ENCODE assay signal across 9 mouse cellular contexts in the genomic region with DNA sequence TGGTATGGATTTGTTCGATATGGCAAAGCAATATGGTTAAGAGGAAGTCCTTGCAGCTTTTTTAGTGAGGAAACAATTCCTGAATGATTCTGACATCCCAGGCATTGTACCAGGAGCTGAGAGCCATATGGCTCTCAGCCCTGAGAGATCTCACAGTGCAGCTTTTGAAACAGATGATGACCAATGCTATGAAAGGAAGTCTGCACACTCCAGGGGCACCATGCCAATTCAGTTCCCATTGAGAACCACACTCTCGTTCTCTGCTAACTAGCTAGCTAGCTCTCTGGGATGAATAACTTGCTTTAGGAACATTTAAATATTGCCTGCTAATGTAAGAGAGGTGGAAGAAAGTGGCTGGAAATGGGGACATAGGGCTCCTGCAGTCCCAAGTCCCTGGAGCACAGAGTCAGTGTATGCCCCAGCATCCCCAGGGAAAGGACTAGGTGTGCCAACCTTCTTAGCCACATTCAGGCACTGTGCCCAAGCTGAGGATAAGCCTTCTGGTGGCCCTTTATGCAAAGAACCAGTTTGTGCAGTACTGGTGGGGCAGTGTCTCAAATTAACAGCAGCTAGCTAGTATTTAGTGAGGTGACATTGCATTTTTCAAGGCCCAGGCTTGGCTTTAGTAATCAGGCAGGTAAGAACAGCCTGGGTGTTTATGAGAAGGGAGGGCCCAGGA.
DNase-seq lines count a peak whose midpoint lies in the region; ATAC-seq lines count a peak whose summit lies in the region.
"Had no signal": no experiment of that assay in that cellular context is flagged by ENCODE, and none has a peak within 500 bp of the region (broad histone marks: within the 10 kb centered on the region; RNA-seq: fewer than 3 reads in every experiment).

No protein-coding gene starts in this region.

- no peaks in the 10 kb centered on the region for H3K36me3 ChIP-seq in intestine, embryonic 16.5 days (ENCODE audit: control insufficient read depth, insufficient read depth, low read length)
- no peaks in the 10 kb centered on the region for H3K36me3 ChIP-seq in neural tube, embryonic 15.5 days
- H3K36me3 ChIP-seq: limb, embryonic 13.5 days had no signal

- 69% methylated on average over 2 of the region's 2 CpGs for WGBS in intestine, embryonic 16.5 days
- WGBS in neural tube, embryonic 15.5 days, result 71% methylated on average over 2 of the region's 2 CpGs

- H3K9me3 ChIP-seq in intestine, embryonic 16.5 days (ENCODE audit: control insufficient read depth, low read length), result no peaks in the 10 kb centered on the region
- H3K9me3 ChIP-seq in neural tube, embryonic 15.5 days (replicated peaks), result no peaks in the 10 kb centered on the region
- H3K9me3 ChIP-seq: limb, embryonic 13.5 days had no signal

- no peak overlapping the region for H3K4me2 ChIP-seq in intestine, embryonic 16.5 days (ENCODE audit: low read depth, low read length)
- H3K4me2 ChIP-seq in neural tube, embryonic 15.5 days, result no peak overlapping the region
- H3K4me2 ChIP-seq: limb, embryonic 13.5 days had no signal

- no peaks in the 10 kb centered on the region for H3K4me1 ChIP-seq in intestine, embryonic 16.5 days (ENCODE audit: control insufficient read depth, insufficient read depth, low read length)
- no peaks in the 10 kb centered on the region; the same call in 1 of the 2 replicates for H3K4me1 ChIP-seq in neural tube, embryonic 15.5 days
- H3K4me1 ChIP-seq: limb, embryonic 13.5 days had no signal

- DNase-seq in kidney, adult 18-20 months, result peak; percentile 29
- no peak for DNase-seq in kidney, postnatal 4 days
- DNase-seq in cerebellum, adult 8-10 months, result peak; percentile 92
- peak; percentile 88 for DNase-seq in gonadal fat pad, adult 2 months (ENCODE audit: low read depth)
- DNase-seq in lung, postnatal 25 days (ENCODE audit: low spot score), result peak; percentile 49
- no peak for DNase-seq in embryo, embryonic 9.5 days (ENCODE audit: extremely low spot score)

- H3K27ac ChIP-seq in intestine, embryonic 16.5 days (ENCODE audit: low read length), result no peak overlapping the region
- no peak overlapping the region for H3K27ac ChIP-seq in neural tube, embryonic 15.5 days (replicated peaks)
- H3K27ac ChIP-seq: limb, embryonic 13.5 days had no signal

- no peak overlapping the region for H3K4me3 ChIP-seq in intestine, embryonic 16.5 days (ENCODE audit: low read length)
- no peak overlapping the region for H3K4me3 ChIP-seq in neural tube, embryonic 15.5 days (replicated peaks)
- H3K4me3 ChIP-seq: limb, embryonic 13.5 days had no signal

- H3K9ac ChIP-seq in intestine, embryonic 16.5 days (ENCODE audit: low read depth, low read length), result no peak overlapping the region
- H3K9ac ChIP-seq in neural tube, embryonic 15.5 days (replicated peaks), result no peak overlapping the region
- H3K9ac ChIP-seq: limb, embryonic 13.5 days had no signal

- H3K27me3 ChIP-seq in intestine, embryonic 16.5 days (replicated peaks; ENCODE audit: control insufficient read depth, insufficient read depth, low read length), result no peaks in the 10 kb centered on the region
- no peaks in the 10 kb centered on the region for H3K27me3 ChIP-seq in neural tube, embryonic 15.5 days (replicated peaks)
- H3K27me3 ChIP-seq: limb, embryonic 13.5 days had no signal

- no peak for ATAC-seq in intestine, embryonic 16.5 days
- no peak for ATAC-seq in neural tube, embryonic 15.5 days (ENCODE audit: low FRiP score)

Comparison
In these comparisons a context has a peak if more than half of its experiments do, and no peak if none do; other contexts are left out.
1. DNase-seq: peak in kidney, adult 18-20 months (single experiment), cerebellum, adult 8-10 months (single experiment), gonadal fat pad, adult 2 months (single experiment) and lung, postnatal 25 days (single experiment); none in kidney, postnatal 4 days (0 of 2) and embryo, embryonic 9.5 days (single experiment).